Mouse (Mus musculus) cerebellum, adult 9-10 months (tissue): ENCODE measurements around the gene Adamts3.

Experiments used
- DNase-seq: peaks from one replicate; pipeline ENCODE4 v3.0.0; 2022

Adamts3 gene

DNA sequence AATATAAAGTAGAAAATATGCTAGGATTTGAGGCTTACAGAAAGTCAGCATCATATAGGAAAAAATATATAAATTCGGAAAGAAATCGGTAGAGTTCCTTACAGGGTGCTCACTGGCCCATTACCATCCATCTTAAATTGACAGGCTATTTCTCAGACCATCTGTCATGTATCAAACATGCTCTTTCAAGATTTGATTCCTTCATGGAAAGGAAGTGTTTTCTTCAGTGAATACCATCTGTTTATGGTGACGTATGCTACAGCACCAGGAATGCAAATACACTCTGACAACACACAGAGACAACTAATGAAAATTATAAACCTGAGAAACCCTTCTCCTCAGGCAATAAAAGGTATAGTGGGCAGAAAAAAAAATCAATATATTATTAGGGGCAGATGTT is 68.6 kb downstream of the Adamts3 start:
- DNase-seq = no peak

- no peak for DNase-seq
These were observed 82.8 kb downstream of the Adamts3 start for GRCm38 (mm10) chr5:89800181-89800816.

GRCm38 (mm10) chr5:89793706-89794105 is 89.4 kb downstream of the Adamts3 start:
- no peak for DNase-seq

GRCm38 (mm10) chr5:89784635-89785034 is 98.5 kb downstream of the Adamts3 start:
- no peak for DNase-seq

DNA sequence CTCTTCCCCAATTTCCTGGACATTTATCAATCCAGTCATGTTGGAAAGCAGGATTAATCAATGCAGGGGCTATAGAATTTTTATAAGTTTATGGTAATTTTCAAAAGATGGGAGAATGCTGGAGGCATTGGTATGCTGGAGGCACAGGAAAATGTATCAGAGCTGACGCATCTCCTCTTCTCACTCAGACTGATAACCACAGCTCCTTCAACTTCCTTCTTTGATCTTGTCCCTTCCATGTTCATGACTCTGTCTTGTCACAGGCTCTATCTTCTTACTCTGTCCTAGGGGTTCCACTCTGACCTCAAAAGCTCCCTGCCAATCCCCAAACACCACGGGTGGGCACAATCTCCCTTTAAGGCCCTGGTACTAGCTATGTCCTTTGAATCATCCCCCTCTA is 103.3 kb downstream of the Adamts3 start:
- no peak for DNase-seq

DNA sequence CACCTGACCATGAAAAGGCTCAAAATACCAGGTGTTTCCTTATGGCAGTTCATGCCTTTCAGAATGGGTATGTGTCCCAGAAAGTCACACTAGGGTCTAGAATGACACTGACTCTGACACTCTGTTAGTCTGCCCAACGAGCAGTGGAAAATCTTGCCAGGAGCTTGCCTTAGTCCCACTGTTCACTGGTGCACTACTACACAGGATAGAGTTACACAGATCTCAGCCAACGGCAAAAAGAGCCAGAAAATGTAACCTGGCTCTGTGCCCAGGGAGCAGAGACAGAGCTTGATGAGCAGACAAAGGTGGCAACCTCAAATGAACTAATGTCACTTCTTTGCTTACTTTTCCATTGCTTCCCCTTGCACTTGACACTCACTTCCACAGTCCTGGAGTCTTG is 104.5 kb downstream of the Adamts3 start:
- DNase-seq = peak; percentile 3

DNA sequence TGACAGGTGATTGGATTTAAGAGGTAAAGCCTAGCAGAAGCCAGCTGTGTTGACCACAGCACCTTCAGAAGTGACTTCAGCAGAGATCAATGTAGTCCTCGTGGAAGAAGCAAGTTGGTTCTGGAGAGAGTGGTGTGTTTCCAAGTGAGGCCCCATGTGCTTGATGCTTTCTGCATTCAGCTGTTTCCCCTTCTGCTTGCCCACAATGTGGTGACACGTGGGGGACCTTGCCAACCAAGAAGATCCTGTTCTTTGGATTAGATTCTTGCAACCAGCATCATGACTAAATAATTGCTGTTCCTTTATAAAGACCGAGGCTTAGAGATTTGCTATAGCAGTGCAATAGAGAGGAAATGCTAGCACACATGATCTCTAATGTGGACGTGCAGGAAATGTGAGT is 105.7 kb downstream of the Adamts3 start:
- DNase-seq = no peak

DNA sequence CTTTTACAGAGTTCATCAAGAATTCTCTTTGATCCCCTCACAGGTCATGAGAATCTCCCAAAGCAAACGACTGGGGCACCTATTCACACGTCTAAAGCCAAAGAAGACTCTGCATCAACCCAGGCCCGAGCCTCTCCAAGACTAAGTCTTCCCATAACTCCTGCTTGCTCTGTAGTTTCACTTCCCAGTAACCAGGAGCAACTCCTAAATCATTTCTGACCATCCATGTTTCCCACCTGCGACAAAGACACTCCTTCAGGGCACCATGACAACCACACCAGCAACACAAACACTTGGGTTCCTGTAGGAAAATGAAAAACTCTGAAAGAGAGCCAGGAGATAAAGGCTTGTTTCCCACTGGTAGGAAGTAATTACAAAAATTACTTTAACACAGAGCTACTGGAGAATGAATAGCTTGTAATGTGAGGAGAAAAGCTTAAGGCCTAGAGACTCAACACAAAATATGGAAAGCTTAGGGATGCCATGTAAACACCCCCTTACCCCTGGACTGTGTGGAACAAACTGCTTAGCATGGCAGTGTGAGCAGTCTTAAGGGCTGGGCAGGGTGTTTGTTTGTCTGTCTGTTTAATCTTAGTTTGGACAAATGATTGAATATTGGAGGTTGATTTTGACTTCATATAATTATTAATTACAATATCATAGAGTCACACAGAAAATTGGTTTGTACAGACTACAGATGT is 112.3 kb downstream of the Adamts3 start:
- no peak for DNase-seq

GRCm38 (mm10) chr5:89763189-89764187 is 119.6 kb downstream of the Adamts3 start:
- no peak for DNase-seq

DNA sequence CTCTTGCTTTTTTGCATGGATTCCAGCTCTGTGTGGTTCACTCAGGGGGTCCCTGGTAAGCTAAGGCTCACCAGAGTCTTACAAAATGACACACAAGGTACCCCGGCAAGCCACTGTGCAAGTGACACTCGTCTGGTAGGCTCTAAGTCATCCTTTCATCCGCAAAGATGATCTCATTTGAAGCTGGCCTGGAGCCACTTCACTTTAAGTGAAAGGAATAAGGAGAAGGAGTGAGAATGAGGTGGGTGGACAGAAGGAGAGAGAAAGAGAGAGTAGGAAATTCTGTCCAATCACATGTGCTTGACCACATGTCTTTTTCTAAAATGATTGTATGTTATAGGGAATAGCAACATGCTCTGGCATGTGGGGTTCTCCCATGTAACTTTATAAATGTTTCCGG is 122.8 kb downstream of the Adamts3 start:
- no peak for DNase-seq

GRCm38 (mm10) chr5:89751836-89752235 is 131.3 kb downstream of the Adamts3 start:
- no peak for DNase-seq

GRCm38 (mm10) chr5:89748185-89748884 is 134.8 kb downstream of the Adamts3 start:
- no peak for DNase-seq

GRCm38 (mm10) chr5:89747149-89747659 is 135.9 kb downstream of the Adamts3 start:
- DNase-seq = no peak

- DNase-seq = no peak
These were observed 138.0 kb downstream of the Adamts3 start for GRCm38 (mm10) chr5:89745112-89745511.

- DNase-seq = no peak
These were observed 148.4 kb downstream of the Adamts3 start for GRCm38 (mm10) chr5:89734759-89735158.

DNA sequence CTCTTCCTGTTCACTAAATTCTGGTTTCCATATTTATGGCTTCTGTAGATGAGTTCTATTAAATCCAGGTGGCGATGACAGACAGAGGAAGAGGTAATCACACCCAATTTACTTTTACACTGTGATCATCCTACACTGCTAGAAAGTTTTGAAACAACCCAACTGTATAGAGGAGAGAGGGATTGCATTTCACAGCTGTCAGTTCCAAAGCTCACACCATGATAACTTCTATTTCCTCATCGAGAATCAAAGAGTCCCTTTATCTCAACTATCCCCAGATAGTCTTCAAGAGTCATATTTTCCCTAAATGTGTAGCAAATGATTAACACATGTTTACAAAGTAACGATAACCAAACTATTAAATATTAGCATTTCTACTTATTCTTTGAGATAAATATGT is 152.7 kb downstream of the Adamts3 start:
- no peak for DNase-seq

GRCm38 (mm10) chr5:89728117-89728516 is 155.0 kb downstream of the Adamts3 start:
- no peak for DNase-seq

- DNase-seq = no peak
These were observed 155.6 kb downstream of the Adamts3 start for GRCm38 (mm10) chr5:89727497-89728057.

DNA sequence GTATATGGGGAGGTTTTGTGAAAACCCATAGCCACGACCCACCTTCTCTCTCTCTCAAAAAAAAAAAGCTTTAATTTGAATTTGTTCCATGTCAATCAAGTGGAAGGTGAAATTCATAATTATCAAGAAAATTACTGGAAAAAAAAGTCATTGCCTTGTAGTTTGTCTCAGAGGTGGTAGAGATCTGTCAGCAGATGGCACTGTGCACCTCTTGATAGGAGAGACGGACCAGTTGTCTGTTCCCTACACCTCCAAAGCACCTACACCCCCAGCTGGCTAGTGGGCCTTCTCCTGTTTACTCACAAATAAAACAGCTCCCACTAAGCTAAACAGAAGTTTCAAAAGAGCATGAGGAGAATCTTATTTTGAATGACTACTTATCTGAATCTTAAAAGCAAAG is 168.6 kb downstream of the Adamts3 start:
- DNase-seq = peak; percentile 6

DNA sequence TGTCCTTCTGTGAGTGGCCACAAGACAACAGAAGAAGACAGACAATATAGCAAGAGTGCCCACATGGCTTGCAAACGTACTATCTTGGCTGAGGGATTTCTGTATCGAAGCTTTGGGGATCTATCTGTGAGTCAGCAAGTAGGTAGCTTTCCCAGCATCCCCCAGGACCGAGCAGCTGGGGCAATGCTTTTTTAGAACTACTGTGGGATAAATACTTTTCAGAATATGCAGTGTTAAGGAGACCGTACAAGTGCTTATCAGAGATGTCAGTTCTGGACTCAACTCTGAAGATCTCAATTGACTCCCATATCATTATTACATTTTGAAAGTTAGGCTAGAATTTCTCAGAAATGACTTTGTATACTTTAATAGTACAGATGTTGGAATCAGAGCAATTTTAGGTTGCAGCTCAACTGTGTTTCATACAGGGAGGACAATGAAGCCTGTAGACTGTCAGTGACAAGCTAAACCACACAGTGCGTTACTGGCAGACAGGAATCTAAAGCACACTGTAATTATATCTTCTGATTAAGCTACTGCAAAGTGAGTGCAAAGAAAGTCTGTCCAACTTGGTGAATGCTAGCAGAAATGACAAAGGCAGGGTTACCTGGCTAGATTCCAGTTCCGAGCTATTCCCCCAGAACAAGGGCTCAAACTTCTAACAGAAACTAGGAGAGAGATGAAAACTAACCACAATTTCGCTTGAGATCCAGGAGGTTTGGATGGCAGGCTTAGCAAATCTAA is 171.8 kb downstream of the Adamts3 start:
- DNase-seq = no peak

GRCm38 (mm10) chr5:89709459-89709858 is 173.7 kb downstream of the Adamts3 start:
- DNase-seq = no peak

DNA sequence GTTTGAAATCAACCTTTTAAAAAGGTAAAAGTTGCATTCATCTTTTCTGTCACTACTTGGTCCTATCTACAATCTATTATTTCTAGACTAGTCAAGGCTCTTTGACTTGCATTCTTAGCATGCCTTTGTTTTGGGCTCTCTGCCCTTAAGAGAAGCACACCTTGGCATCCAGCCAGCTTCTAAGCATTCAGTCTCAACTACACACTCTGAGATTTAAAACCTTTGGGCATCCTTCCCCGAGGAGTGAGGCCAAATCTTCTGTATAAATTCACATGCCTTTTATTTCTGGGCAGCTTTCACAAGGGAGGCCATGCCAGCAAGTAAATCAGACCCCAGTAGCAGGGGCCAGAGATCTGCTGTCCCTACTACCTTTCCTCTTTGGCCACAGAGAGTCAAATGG is 178.9 kb downstream of the Adamts3 start:
- peak; percentile 5 for DNase-seq
